Mouse (Mus musculus): ENCODE results near the gene Wrb.

DNA sequence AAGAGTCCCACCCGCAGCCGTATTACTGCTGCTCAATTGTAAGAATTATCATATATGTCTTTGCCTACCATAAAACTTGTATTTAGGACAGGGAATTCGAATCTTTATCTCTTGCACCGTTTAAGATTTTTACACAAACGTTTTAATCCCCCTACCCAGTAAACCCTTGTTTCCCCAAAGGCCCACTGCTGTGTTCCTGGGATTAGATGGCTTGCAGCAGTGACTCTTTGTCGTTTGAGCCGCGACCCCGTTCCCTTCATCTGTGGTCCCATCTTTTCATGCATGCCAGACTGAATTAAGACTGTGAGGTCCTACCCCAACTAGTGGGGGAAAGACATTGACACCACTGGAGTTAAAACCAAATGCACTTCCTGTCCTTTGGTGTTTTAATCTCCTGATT, 16.7 kb upstream of the Wrb start:
- no peak for TF ChIP-seq CTCF (IDR thresholded peaks at IDR 0.05; ENCODE audit: extremely low read depth, insufficient read depth, low read length)
- TF ChIP-seq POLR2A (IDR thresholded peaks at IDR 0.05; ENCODE audit: extremely low read depth, insufficient read depth, low read length) = no peak

Measured in cortical plate, adult 2 months (tissue).